Mouse (Mus musculus) MEL (cell line): ENCODE measurements around the gene Necab2.

ENCODE experiments used
- BHLHE40 ChIP-seq: IDR thresholded peaks from 2 replicates; pipeline ENCODE4 v1.6.1; 2012; ENCODE audit warnings: low read depth, mild to moderate bottlenecking, inconsistent platforms, low read length, improper control_type of control experiment, borderline replicate concordance
- CTCF ChIP-seq, 3 experiments: IDR thresholded peaks in 2 of 3; conservative IDR thresholded peaks in 1 of 3; 2 replicates each; pipeline ENCODE4 v1.5.1; 2011 to 2012; ENCODE audit warnings: low read length in 3 of 3, low read depth in 2 of 3, mild to moderate bottlenecking in 2 of 3, improper control_type of control experiment in 1 of 3, inconsistent platforms in 1 of 3, mixed read lengths in 1 of 3, moderate library complexity in 1 of 3; ENCODE audit not compliant: control insufficient read depth in 1 of 3, insufficient read depth in 1 of 3, poor library complexity in 1 of 3, severe bottlenecking in 1 of 3
- EP300 ChIP-seq, 2 experiments: IDR thresholded peaks; 2 replicates each; pipeline ENCODE4 v1.6.1; 2011; ENCODE audit warnings: improper control_type of control experiment in 2 of 2, low read length in 2 of 2, low read depth in 1 of 2, mild to moderate bottlenecking in 1 of 2
- GATA1 ChIP-seq: IDR thresholded peaks from 2 replicates; pipeline ENCODE4 v1.6.1; 2011; ENCODE audit warnings: low read depth, low read length, improper control_type of control experiment
- JUND ChIP-seq: IDR thresholded peaks from 2 replicates; pipeline ENCODE4 v1.6.1; 2011; ENCODE audit warnings: low read depth, mild to moderate bottlenecking, improper control_type of control experiment, low read length
- NRF1 ChIP-seq: IDR thresholded peaks from 2 replicates; pipeline ENCODE4 v1.6.1; 2014; ENCODE audit warnings: low read depth, mild to moderate bottlenecking, inconsistent platforms, low read length, improper control_type of control experiment, moderate library complexity; ENCODE audit not compliant: poor library complexity, insufficient read depth, severe bottlenecking
- POLR2A ChIP-seq, 2 experiments: IDR thresholded peaks; 2 replicates each; pipeline ENCODE4 v1.6.1; 2011 to 2012; ENCODE audit warnings: low read length in 2 of 2, mild to moderate bottlenecking in 2 of 2, control low read depth in 1 of 2, improper control_type of control experiment in 1 of 2, low read depth in 1 of 2, moderate library complexity in 1 of 2; ENCODE audit not compliant: control insufficient read depth in 1 of 2, insufficient read depth in 1 of 2, poor library complexity in 1 of 2
- TAL1 ChIP-seq: IDR thresholded peaks from 2 replicates; pipeline ENCODE4 v1.6.1; 2012; ENCODE audit warnings: mild to moderate bottlenecking, inconsistent platforms, low read length, moderate library complexity, mixed read lengths

DNA sequence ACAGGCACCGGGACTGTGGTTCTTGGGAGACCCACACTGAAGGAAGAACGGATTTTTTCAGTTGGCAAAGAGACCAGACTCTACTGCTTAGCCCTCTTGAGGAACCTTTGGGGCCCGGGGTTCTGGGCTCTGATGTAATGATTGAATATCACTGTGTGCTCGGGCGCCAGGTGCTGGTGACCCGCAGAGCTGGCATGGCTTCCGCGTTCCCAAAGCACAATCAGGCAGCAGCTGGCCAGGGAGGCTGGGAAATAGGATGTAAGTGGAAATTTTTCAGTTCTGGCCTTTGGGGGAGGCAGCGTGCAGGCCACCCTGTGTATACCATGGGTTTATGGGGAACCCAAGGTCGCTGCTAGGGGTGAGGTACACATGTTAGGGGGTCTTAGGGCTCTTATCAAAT lies 20.3 kb downstream of the Necab2 start:
- no peak for TF ChIP-seq EP300 (IDR thresholded peaks at IDR 0.05; ENCODE audit: low read depth in 1 of 2, low read length in 2 of 2)
- TF ChIP-seq POLR2A (IDR thresholded peaks at IDR 0.05; ENCODE audit: control insufficient read depth in 1 of 2, insufficient read depth in 1 of 2, low read depth in 1 of 2, low read length in 2 of 2, poor library complexity in 1 of 2) = no peak
- TF ChIP-seq NRF1 = no peak
- no peak for TF ChIP-seq CTCF (IDR thresholded peaks at IDR 0.05 in 2 of 3, conservative IDR thresholded peaks at IDR 0.05 in 1 of 3; ENCODE audit: control insufficient read depth in 1 of 3, insufficient read depth in 1 of 3, low read depth in 2 of 3, low read length in 3 of 3, poor library complexity in 1 of 3, severe bottlenecking in 1 of 3)
- no peak for TF ChIP-seq TAL1
- TF ChIP-seq JUND = no peak
- no peak for TF ChIP-seq BHLHE40
- no peak for TF ChIP-seq GATA1
